Mouse (Mus musculus): ENCODE measurements around the gene Grm7. TPM values are rescaled to one million over a fixed set of nuclear protein-coding genes. Genes with fewer than 3 reads are reported as not detected.

Gene Grm7
- total and polyA plus RNA-seq, 3 experiments: 0.16 to 0.30 (median 0.16) TPM

DNA sequence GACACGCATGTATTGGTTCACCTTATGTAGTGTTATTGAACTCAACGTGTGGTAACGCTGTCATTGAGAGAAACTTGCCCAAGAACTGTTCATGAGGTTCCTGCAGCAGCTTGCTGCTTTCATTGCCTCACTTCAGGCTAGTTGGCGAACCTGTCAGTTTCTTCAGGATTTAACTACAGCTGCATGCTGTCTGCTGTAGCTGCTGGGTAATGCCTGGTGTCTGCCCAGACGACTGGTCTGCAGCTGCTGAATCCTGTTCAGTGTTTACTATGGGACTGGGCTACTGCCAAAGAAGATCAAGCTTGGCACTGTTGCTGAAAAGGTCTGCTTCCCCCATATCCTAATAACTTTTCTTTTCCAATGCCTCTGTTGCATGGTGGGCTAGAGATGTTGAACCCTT, 23.1 kb downstream of the Grm7 start:
- no peaks in the 10 kb centered on the region for H3K79me2 ChIP-seq (replicated peaks; ENCODE audit: control insufficient read depth, insufficient read depth, low read length)
- no peaks in the 10 kb centered on the region for H3K27me3 ChIP-seq (ENCODE audit: control insufficient read depth, insufficient read depth, low read length)
- H3K27ac ChIP-seq: no peak overlapping the region
- intact Hi-C loops (cut with DNase I): no loop called here
- no peaks in the 10 kb centered on the region for H3K36me3 ChIP-seq (ENCODE audit: control insufficient read depth, insufficient read depth, low read length)
- DNase-seq: no peak
- H3K4me3 ChIP-seq: no peak overlapping the region
- no peak overlapping the region for H3K9ac ChIP-seq (ENCODE audit: low read depth, low read length)
- WGBS: 53% methylated on average over 5 of the region's 5 CpGs
- no peaks in the 10 kb centered on the region for H3K4me1 ChIP-seq (ENCODE audit: control insufficient read depth, insufficient read depth, low read length)
- no peak for TF ChIP-seq POLR2A (IDR thresholded peaks at IDR 0.05; ENCODE audit: insufficient read depth, low read depth, low read length)
- TF ChIP-seq CTCF (IDR thresholded peaks at IDR 0.05): no peak
- TF ChIP-seq EP300 (IDR thresholded peaks at IDR 0.05; ENCODE audit: insufficient read depth, low read depth, low read length): no peak

DNA sequence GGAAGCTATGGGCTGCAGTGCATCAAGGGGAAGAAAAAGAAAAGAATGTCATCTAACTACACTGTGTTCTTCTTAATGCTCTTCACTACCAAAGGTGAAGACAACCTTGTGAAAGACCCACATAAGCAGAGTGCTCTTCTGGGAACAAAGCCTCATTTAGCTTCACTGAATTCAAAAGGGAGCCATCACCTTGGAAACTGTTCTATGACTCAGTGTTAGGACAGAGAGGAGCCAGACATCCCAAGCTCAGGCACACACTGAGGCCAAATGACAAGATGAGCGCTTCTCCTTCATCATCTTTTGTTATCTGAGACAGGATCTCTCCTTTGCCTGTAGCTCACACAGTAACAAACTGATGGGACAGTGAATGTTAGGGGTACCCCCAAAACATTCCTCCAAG, 45.6 kb downstream of the Grm7 start:
- H3K27me3 ChIP-seq (ENCODE audit: control insufficient read depth, insufficient read depth, low read length): no peaks in the 10 kb centered on the region
- intact Hi-C loops (cut with DNase I): no loop called here
- no peaks in the 10 kb centered on the region for H3K4me1 ChIP-seq (ENCODE audit: control insufficient read depth, insufficient read depth, low read length)
- TF ChIP-seq CTCF (IDR thresholded peaks at IDR 0.05) (no peak), EP300 (IDR thresholded peaks at IDR 0.05; ENCODE audit: insufficient read depth, low read depth, low read length) (no peak), POLR2A (IDR thresholded peaks at IDR 0.05; ENCODE audit: insufficient read depth, low read depth, low read length) (no peak)
- DNase-seq: no peak
- H3K79me2 ChIP-seq (replicated peaks; ENCODE audit: control insufficient read depth, insufficient read depth, low read length): no peaks in the 10 kb centered on the region
- 75% methylated on average over 1 of the region's 1 CpGs for WGBS
- H3K36me3 ChIP-seq (ENCODE audit: control insufficient read depth, insufficient read depth, low read length): no peaks in the 10 kb centered on the region
- no peak overlapping the region for H3K27ac ChIP-seq
- H3K9ac ChIP-seq (ENCODE audit: low read depth, low read length): no peak overlapping the region
- H3K4me3 ChIP-seq: no peak overlapping the region

- Histone ChIP-seq H3K9ac (ENCODE audit: low read depth, low read length) (no peak overlapping the region), H3K4me1 (ENCODE audit: control insufficient read depth, insufficient read depth, low read length) (no peaks in the 10 kb centered on the region), H3K27me3 (ENCODE audit: control insufficient read depth, insufficient read depth, low read length) (no peaks in the 10 kb centered on the region), H3K36me3 (ENCODE audit: control insufficient read depth, insufficient read depth, low read length) (no peaks in the 10 kb centered on the region), H3K4me3 (no peak overlapping the region), H3K79me2 (replicated peaks; ENCODE audit: control insufficient read depth, insufficient read depth, low read length) (no peaks in the 10 kb centered on the region), H3K27ac (no peak overlapping the region)
- intact Hi-C loops (cut with DNase I): no loop called here
- 53% methylated on average over 5 of the region's 5 CpGs for WGBS
- DNase-seq: no peak
- no peak for TF ChIP-seq CTCF (IDR thresholded peaks at IDR 0.05)
- TF ChIP-seq POLR2A (IDR thresholded peaks at IDR 0.05; ENCODE audit: insufficient read depth, low read depth, low read length): no peak
- no peak for TF ChIP-seq EP300 (IDR thresholded peaks at IDR 0.05; ENCODE audit: insufficient read depth, low read depth, low read length)
These were observed 64.4 kb downstream of the Grm7 start for GRCm38 (mm10) chr6:110709763-110710162.

DNA sequence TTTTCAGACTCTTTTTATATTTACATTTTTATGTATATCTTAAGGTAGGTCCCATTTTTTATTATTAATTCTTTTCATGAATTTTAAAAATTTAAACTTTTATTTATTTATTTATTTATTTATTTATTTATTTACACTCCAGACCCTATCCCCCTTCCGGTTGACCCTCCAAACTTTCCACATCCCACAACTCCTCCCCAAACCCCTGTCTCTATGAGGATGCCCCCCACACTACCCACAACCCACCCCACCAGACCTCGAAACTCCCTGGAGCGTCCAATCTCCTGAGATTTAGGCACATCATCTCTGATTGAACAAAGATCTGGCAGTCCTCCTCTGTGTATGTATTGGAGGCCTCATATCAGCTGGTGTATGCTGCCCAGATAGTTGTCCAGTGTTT, 69.6 kb downstream of the Grm7 start:
- Histone ChIP-seq H3K4me1 (ENCODE audit: control insufficient read depth, insufficient read depth, low read length) (no peaks in the 10 kb centered on the region), H3K9ac (ENCODE audit: low read depth, low read length) (no peak overlapping the region), H3K27me3 (ENCODE audit: control insufficient read depth, insufficient read depth, low read length) (no peaks in the 10 kb centered on the region), H3K79me2 (replicated peaks; ENCODE audit: control insufficient read depth, insufficient read depth, low read length) (no peaks in the 10 kb centered on the region), H3K4me3 (no peak overlapping the region), H3K27ac (no peak overlapping the region), H3K36me3 (ENCODE audit: control insufficient read depth, insufficient read depth, low read length) (no peaks in the 10 kb centered on the region)
- WGBS: 91% methylated on average over 3 of the region's 3 CpGs
- no peak for DNase-seq
- intact Hi-C loops (cut with DNase I): no loop called here
- TF ChIP-seq CTCF (IDR thresholded peaks at IDR 0.05) (no peak), EP300 (IDR thresholded peaks at IDR 0.05; ENCODE audit: insufficient read depth, low read depth, low read length) (no peak), POLR2A (IDR thresholded peaks at IDR 0.05; ENCODE audit: insufficient read depth, low read depth, low read length) (no peak)

DNA sequence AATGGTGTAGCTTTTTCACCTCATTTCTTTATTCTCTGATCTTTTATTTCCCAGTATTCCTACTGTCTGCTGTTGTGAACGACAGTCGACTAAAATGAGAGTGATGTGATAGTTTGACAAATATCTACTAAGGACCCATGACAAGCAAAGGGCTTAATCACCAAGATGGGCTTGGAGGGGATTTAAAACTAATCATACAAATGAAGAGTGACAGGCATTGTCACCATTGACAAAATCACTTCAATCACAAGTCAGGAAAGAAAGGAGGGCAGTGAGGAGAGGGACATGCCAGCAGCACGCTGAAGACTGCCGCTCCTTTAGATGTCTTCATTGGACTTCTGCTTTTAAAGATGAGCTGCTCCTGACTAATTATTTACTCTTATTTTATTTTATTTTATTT, 78.0 kb downstream of the Grm7 start:
- no peak for TF ChIP-seq CTCF (IDR thresholded peaks at IDR 0.05)
- no peak for TF ChIP-seq EP300 (IDR thresholded peaks at IDR 0.05; ENCODE audit: insufficient read depth, low read depth, low read length)
- no peak for TF ChIP-seq POLR2A (IDR thresholded peaks at IDR 0.05; ENCODE audit: insufficient read depth, low read depth, low read length)
- DNase-seq: no peak
- Histone ChIP-seq H3K4me3 (no peak overlapping the region), H3K27me3 (ENCODE audit: control insufficient read depth, insufficient read depth, low read length) (no peaks in the 10 kb centered on the region), H3K9ac (ENCODE audit: low read depth, low read length) (no peak overlapping the region), H3K4me1 (ENCODE audit: control insufficient read depth, insufficient read depth, low read length) (no peaks in the 10 kb centered on the region), H3K36me3 (ENCODE audit: control insufficient read depth, insufficient read depth, low read length) (no peaks in the 10 kb centered on the region), H3K27ac (no peak overlapping the region), H3K79me2 (replicated peaks; ENCODE audit: control insufficient read depth, insufficient read depth, low read length) (no peaks in the 10 kb centered on the region)
- intact Hi-C loops (cut with DNase I): no loop called here
- WGBS: 88% methylated on average over 4 of the region's 4 CpGs

DNA sequence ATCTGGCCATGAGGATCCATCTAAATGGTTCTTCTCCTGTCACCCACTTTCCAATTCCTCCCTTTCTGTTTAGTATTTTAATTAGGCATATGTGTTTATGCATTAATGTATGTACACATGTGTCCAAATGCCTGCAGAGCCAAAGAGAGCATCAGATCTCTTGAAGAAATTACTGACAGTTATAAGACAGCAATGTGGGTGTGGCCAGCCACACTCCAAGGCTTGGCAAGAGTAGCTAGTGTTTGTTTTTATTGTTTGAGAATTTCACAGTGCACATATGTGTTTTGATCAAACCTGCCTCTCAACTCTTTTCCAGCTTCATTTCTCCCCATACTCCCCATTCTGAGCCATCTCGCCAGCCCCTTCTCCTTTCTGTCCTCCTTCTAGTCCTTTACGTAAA, 88.5 kb downstream of the Grm7 start:
- TF ChIP-seq CTCF (IDR thresholded peaks at IDR 0.05) (no peak), EP300 (IDR thresholded peaks at IDR 0.05; ENCODE audit: insufficient read depth, low read depth, low read length) (no peak), POLR2A (IDR thresholded peaks at IDR 0.05; ENCODE audit: insufficient read depth, low read depth, low read length) (no peak)
- H3K27me3 ChIP-seq (ENCODE audit: control insufficient read depth, insufficient read depth, low read length): no peaks in the 10 kb centered on the region
- no peaks in the 10 kb centered on the region for H3K36me3 ChIP-seq (ENCODE audit: control insufficient read depth, insufficient read depth, low read length)
- intact Hi-C loops (cut with DNase I): no loop called here
- H3K4me3 ChIP-seq: no peak overlapping the region
- DNase-seq: no peak
- no peak overlapping the region for H3K27ac ChIP-seq
- 76% methylated on average over 2 of the region's 2 CpGs for whole genome bisulfite sequencing
- H3K4me1 ChIP-seq (ENCODE audit: control insufficient read depth, insufficient read depth, low read length): no peaks in the 10 kb centered on the region
- no peak overlapping the region for H3K9ac ChIP-seq (ENCODE audit: low read depth, low read length)
- H3K79me2 ChIP-seq (replicated peaks; ENCODE audit: control insufficient read depth, insufficient read depth, low read length): no peaks in the 10 kb centered on the region
